Mouse (Mus musculus) spleen, adult 10 weeks (tissue): ENCODE data around the gene Thoc7. TPM values are rescaled to one million over a fixed set of nuclear protein-coding genes. Genes with fewer than 3 reads are reported as not detected.

Source experiments
- polyA plus RNA-seq: library from polyadenylated mRNA; stranded (reverse); fragments of 350-450 nt; fragmentation: Illumina TruSeq; extraction: RNeasy Lipid Tissue Mini Kit (QIAGEN cat#74804); gene quantifications from one replicate; pipeline ENCODE4 v1.2.3, GENCODE M21; 2015; ENCODE audit warnings: low replicate concordance; ENCODE audit not compliant: insufficient read depth

Gene Thoc7
- polyA plus RNA-seq: 134 TPM

GRCm38 (mm10) chr14:13961401-13962112 lies at the start of gene Thoc7, which contains the start of gene Atxn7:
TSS of gene Thoc7 (minus strand) at chr14:13961852.
TSS of gene Atxn7 (plus strand) at chr14:13961440.

DNA sequence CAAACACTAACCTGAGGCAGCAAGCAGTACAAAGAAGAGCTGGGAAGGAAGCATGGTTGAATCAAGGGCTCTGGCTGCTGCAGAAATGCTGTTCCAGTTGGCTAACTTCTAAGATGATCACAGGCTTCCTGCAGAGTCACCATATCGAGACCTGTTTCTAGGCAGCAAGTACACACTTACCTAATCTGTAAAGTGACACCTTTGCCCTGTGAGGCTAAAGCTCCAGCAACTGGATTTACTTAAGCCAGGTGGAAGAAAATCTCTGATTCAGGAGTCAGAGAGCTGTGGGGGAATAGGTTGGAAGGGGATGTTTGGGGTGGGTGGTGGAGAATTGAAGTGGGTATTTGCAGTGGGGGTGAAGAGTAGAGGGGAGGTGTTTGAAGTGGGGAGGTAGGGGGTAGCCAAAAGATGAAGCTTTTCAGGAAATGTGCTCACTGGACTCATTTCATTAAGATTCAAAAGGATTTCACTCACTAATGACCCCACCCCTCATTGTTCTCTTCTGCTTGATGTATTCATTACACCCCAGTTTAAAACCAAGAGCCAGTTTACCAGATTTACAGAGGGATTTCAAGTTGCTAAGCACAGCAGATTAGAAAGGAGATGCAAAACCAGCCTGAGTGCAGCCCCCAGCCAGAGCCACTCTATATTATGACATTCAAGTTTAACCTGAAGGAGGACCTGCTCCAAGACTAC lies 47.1 kb downstream of the Thoc7 start, which contains the start of gene Gm281:
Gm281 (minus strand) TSS at position 92 of the 696 bp plus-strand sequence.

Other genes starting within 250 kb of the Thoc7 start
- gene Gm281, start 47.4 kb downstream of the Thoc7 start, polyA plus RNA-seq: not detected
- 39.1 TPM for gene Atxn7, start 412 bp downstream of the Thoc7 start, polyA plus RNA-seq
- 128 TPM for gene Psmd6, start 159.1 kb upstream of the Thoc7 start, polyA plus RNA-seq
- not detected for gene Olfr720, start 225.0 kb upstream of the Thoc7 start, polyA plus RNA-seq